Mouse (Mus musculus) G1E (cell line): ENCODE measurements around the gene Spock1. TPM values are rescaled to one million over a fixed set of nuclear protein-coding genes. Genes with fewer than 3 reads are reported as not detected.

ENCODE experiments used
- ATAC-seq: 2 replicates; pipeline ENCODE4 v1.8.0; 2016; ENCODE audit warnings: mild to moderate bottlenecking; ENCODE audit not compliant: insufficient number of reproducible peaks, poor library complexity, low FRiP score, severe bottlenecking; ENCODE audit errors: extremely low read depth
- DNase-seq: peaks from one replicate; pipeline ENCODE4 v3.0.0; 2012; ENCODE audit warnings: low spot score
- H3K27me3 ChIP-seq: 2 replicates; pipeline ENCODE4 v1.6.1; 2012; ENCODE audit warnings: mild to moderate bottlenecking, low read length, inconsistent platforms; ENCODE audit not compliant: insufficient read depth
- H3K36me3 ChIP-seq: replicated peaks from 2 replicates; pipeline ENCODE3; 2012; ENCODE audit warnings: mild to moderate bottlenecking, inconsistent platforms
- H3K4me1 ChIP-seq: 2 replicates; pipeline ENCODE4 v1.6.1; 2012; ENCODE audit warnings: low read depth, low read length, inconsistent platforms, mixed read lengths; ENCODE audit not compliant: insufficient read depth
- H3K4me3 ChIP-seq: 2 replicates; pipeline ENCODE4 v1.5.1; 2012; ENCODE audit warnings: low read depth, mild to moderate bottlenecking, inconsistent platforms, low read length, moderate library complexity, mixed read lengths
- H3K9me3 ChIP-seq: replicated peaks from 2 replicates; pipeline ENCODE4 v1.6.1; 2012; ENCODE audit warnings: inconsistent platforms
- CTCF ChIP-seq: IDR thresholded peaks from 2 replicates; pipeline ENCODE4 v1.5.1; 2012; ENCODE audit warnings: low read depth, low read length, inconsistent platforms, mixed read lengths
- GATA1 ChIP-seq: IDR thresholded peaks from 2 replicates; pipeline ENCODE4 v1.6.1; 2012; ENCODE audit warnings: borderline replicate concordance, low read length, inconsistent platforms, mixed read lengths
- GATA2 ChIP-seq: IDR thresholded peaks from 2 replicates; pipeline ENCODE4 v1.6.1; 2012; ENCODE audit warnings: low read depth, low read length, inconsistent platforms, borderline replicate concordance
- POLR2AphosphoS5 ChIP-seq: IDR thresholded peaks from 2 replicates; pipeline ENCODE4 v1.6.1; 2012; ENCODE audit warnings: low read depth, low read length, inconsistent platforms; ENCODE audit not compliant: insufficient replicate concordance
- TAL1 ChIP-seq: conservative IDR thresholded peaks from 2 replicates; pipeline ENCODE4 v1.6.1; 2012; ENCODE audit warnings: low read depth, low read length, inconsistent platforms, mixed read lengths
- polyA plus RNA-seq: library from polyadenylated mRNA; stranded (reverse); fragments of >175 nt; gene quantifications from 2 replicates; pipeline ENCODE4 v1.2.3, GENCODE M21; 2012
- total RNA-seq, 2 experiments: library from RNA; stranded (forward) in 1 of 2; stranded (reverse) in 1 of 2; fragments of 200-1000 nt in 1 of 2; fragments of >200 nt in 1 of 2; fragmentation: Nextera tagmentation in 1 of 2; gene quantifications; 2 replicates each; pipeline ENCODE4 v1.2.3; 2014 to 2017

Spock1 gene
- total and polyA plus RNA-seq, 3 experiments = 0.22 TPM; not detected in 2

GRCm38 (mm10) chr13:57686437-57686836 is 221.7 kb downstream of the Spock1 start:
- Histone ChIP-seq H3K4me3 (no peak overlapping the region), H3K4me1 (no peaks in the 10 kb centered on the region), H3K36me3 (no peaks in the 10 kb centered on the region), H3K27me3 (no peaks in the 10 kb centered on the region), H3K9me3 (peaks cover 77% of the 10 kb centered on the region)
- TF ChIP-seq CTCF = no peak
- TF ChIP-seq GATA2 = no peak
- TF ChIP-seq GATA1 = no peak
- DNase-seq (no peak), ATAC-seq (no peak)

GRCm38 (mm10) chr13:57685201-57685600 is 222.9 kb downstream of the Spock1 start:
- TF ChIP-seq POLR2AphosphoS5 (no peak), GATA1 (no peak), TAL1 (no peak), CTCF (no peak), GATA2 (no peak)
- Histone ChIP-seq H3K9me3 (peaks cover 76% of the 10 kb centered on the region), H3K4me1 (no peaks in the 10 kb centered on the region), H3K27me3 (no peaks in the 10 kb centered on the region), H3K36me3 (no peaks in the 10 kb centered on the region), H3K4me3 (no peak overlapping the region)
- no peak for DNase-seq
- ATAC-seq = no peak

GRCm38 (mm10) chr13:57679591-57679990 is 228.5 kb downstream of the Spock1 start:
- TF ChIP-seq GATA2 (no peak), GATA1 (no peak), TAL1 (no peak), CTCF (no peak)
- no peak for DNase-seq
- Histone ChIP-seq H3K9me3 (peaks cover 66% of the 10 kb centered on the region), H3K36me3 (no peaks in the 10 kb centered on the region), H3K27me3 (no peaks in the 10 kb centered on the region), H3K4me1 (no peaks in the 10 kb centered on the region), H3K4me3 (no peak overlapping the region)
- no peak for ATAC-seq

GRCm38 (mm10) chr13:57676820-57677219 is 231.3 kb downstream of the Spock1 start:
- peaks cover 58% of the 10 kb centered on the region for H3K9me3 ChIP-seq
- H3K27me3 ChIP-seq = no peaks in the 10 kb centered on the region
- no peaks in the 10 kb centered on the region for H3K4me1 ChIP-seq
- TF ChIP-seq CTCF (no peak), GATA1 (no peak), GATA2 (no peak), TAL1 (no peak), POLR2AphosphoS5 (no peak)
- ATAC-seq (no peak), DNase-seq (no peak)
- no peak overlapping the region for H3K4me3 ChIP-seq
- no peaks in the 10 kb centered on the region for H3K36me3 ChIP-seq

GRCm38 (mm10) chr13:57673399-57673798 is 234.7 kb downstream of the Spock1 start:
- Histone ChIP-seq H3K4me3 (no peak overlapping the region), H3K4me1 (no peaks in the 10 kb centered on the region), H3K9me3 (peaks cover 47% of the 10 kb centered on the region), H3K27me3 (no peaks in the 10 kb centered on the region), H3K36me3 (no peaks in the 10 kb centered on the region)
- ATAC-seq (no peak), DNase-seq (no peak)
- TF ChIP-seq CTCF = no peak
- no peak for TF ChIP-seq GATA2
- no peak for TF ChIP-seq TAL1
- no peak for TF ChIP-seq GATA1
- TF ChIP-seq POLR2AphosphoS5 = no peak

GRCm38 (mm10) chr13:57672762-57673161 is 235.4 kb downstream of the Spock1 start:
- TF ChIP-seq CTCF (no peak), GATA2 (no peak), TAL1 (no peak), GATA1 (no peak), POLR2AphosphoS5 (no peak)
- no peaks in the 10 kb centered on the region for H3K27me3 ChIP-seq
- ATAC-seq (no peak), DNase-seq (no peak)
- no peaks in the 10 kb centered on the region for H3K36me3 ChIP-seq
- H3K4me3 ChIP-seq = no peak overlapping the region
- no peaks in the 10 kb centered on the region for H3K4me1 ChIP-seq
- peaks cover 52% of the 10 kb centered on the region for H3K9me3 ChIP-seq

- no peaks in the 10 kb centered on the region for H3K36me3 ChIP-seq
- no peaks in the 10 kb centered on the region for H3K27me3 ChIP-seq
- no peak for DNase-seq
- H3K4me3 ChIP-seq = no peak overlapping the region
- peaks cover 48% of the 10 kb centered on the region for H3K9me3 ChIP-seq
- no peak for TF ChIP-seq GATA1
- no peak for TF ChIP-seq CTCF
- TF ChIP-seq TAL1 = no peak
- no peak for TF ChIP-seq GATA2
- no peak for TF ChIP-seq POLR2AphosphoS5
- ATAC-seq = no peak
- no peaks in the 10 kb centered on the region for H3K4me1 ChIP-seq
These were observed 236.2 kb downstream of the Spock1 start for GRCm38 (mm10) chr13:57671919-57672318.
